Comparison of ENCODE assay signal across 8 mouse cellular contexts in genomic region chr15:79657837-79658530, GRCm38 (mm10). TPM values are rescaled to one million over a fixed set of nuclear protein-coding genes. Genes with fewer than 3 reads are reported as not detected.
A peak's percentile ranks its signal among the peaks of the same experiment; 100 is the strongest.
DNase-seq lines count a peak whose midpoint lies in the region; ATAC-seq and TF ChIP-seq lines count a peak whose summit lies in the region.

No protein-coding gene starts in this region.

- peak overlapping the region; percentile 71 for H3K4me3 ChIP-seq in brown adipose tissue, adult 24 weeks (ENCODE audit: insufficient read depth, low read depth, low read length)
- peak overlapping the region; percentile 81 for H3K4me3 ChIP-seq in heart, embryonic 15.5 days
- H3K4me3 ChIP-seq in liver, embryonic 14.5 days (ENCODE audit: insufficient read depth in 1 of 2, low read depth in 2 of 2, low read length in 2 of 2) = peak overlapping the region; percentile 75 to 90
- H3K4me3 ChIP-seq in neural tube, embryonic 11.5 days (ENCODE audit: low read depth, low read length) = peak overlapping the region; percentile 75
- peak overlapping the region; percentile 69 for H3K4me3 ChIP-seq in stomach, postnatal 0 days (ENCODE audit: low read depth, low read length)

- peak; percentile 91 for DNase-seq in CD4-positive, CD25-positive, alpha-beta regulatory T cell, adult 2 months (ENCODE audit: low read depth, low spot score)
- peak; percentile 64 for DNase-seq in fibroblast of lung, adult 2 months (ENCODE audit: low read depth)
- DNase-seq in kidney, postnatal 25 days = peak; percentile 88 to 96
- peak; percentile 89 to 91 (median 89) for DNase-seq in liver, embryonic 14.5 days (ENCODE audit: low read depth in 3 of 3, low spot score in 3 of 3)
- peak; percentile 87 for DNase-seq in neural tube, embryonic 11.5 days (ENCODE audit: low spot score)
- peak; percentile 89 for DNase-seq in stomach, postnatal 0 days (ENCODE audit: low spot score)

- peak overlapping the region; percentile 98 for H3K4me2 ChIP-seq in heart, embryonic 15.5 days
- peak overlapping the region; percentile 85 for H3K4me2 ChIP-seq in liver, embryonic 14.5 days (ENCODE audit: low read depth)
- peak overlapping the region; percentile 82 for H3K4me2 ChIP-seq in neural tube, embryonic 11.5 days (ENCODE audit: low read depth)
- H3K4me2 ChIP-seq in stomach, postnatal 0 days (replicated peaks; ENCODE audit: low read depth) = peak overlapping the region; percentile 87

- no peaks in the 10 kb centered on the region for H3K9me3 ChIP-seq in heart, embryonic 15.5 days (replicated peaks)
- no peaks in the 10 kb centered on the region for H3K9me3 ChIP-seq in liver, embryonic 14.5 days (ENCODE audit: control insufficient read depth, low read length)
- H3K9me3 ChIP-seq in neural tube, embryonic 11.5 days (ENCODE audit: control insufficient read depth, low read length) = no peaks in the 10 kb centered on the region
- H3K9me3 ChIP-seq in stomach, postnatal 0 days (ENCODE audit: control insufficient read depth, low read length) = no peaks in the 10 kb centered on the region

- 3% methylated on average over 16 of the region's 16 CpGs for WGBS in heart, embryonic 15.5 days
- 2% methylated on average over 16 of the region's 16 CpGs for WGBS in liver, embryonic 14.5 days (ENCODE audit: insufficient replicate concordance)
- 4% methylated on average over 16 of the region's 16 CpGs for WGBS in neural tube, embryonic 11.5 days
- 2% methylated on average over 16 of the region's 16 CpGs for WGBS in stomach, postnatal 0 days

- peak overlapping the region; percentile 98 for H3K27ac ChIP-seq in brown adipose tissue, adult 24 weeks (replicated peaks; ENCODE audit: low read depth, low read length)
- H3K27ac ChIP-seq in heart, embryonic 15.5 days = peak overlapping the region; percentile 93
- peak overlapping the region; percentile 84 for H3K27ac ChIP-seq in liver, embryonic 14.5 days
- H3K27ac ChIP-seq in neural tube, embryonic 11.5 days (ENCODE audit: low read depth, low read length) = peak overlapping the region; percentile 92
- H3K27ac ChIP-seq in stomach, postnatal 0 days (replicated peaks) = peak overlapping the region; percentile 96

- no peak for TF ChIP-seq EP300 in liver, embryonic 14.5 days (IDR thresholded peaks at IDR 0.05; ENCODE audit: low read depth)
- TF ChIP-seq EP300 in stomach, postnatal 0 days (optimal IDR thresholded peaks at IDR 0.05) = no peak

- no peak for ATAC-seq in heart, embryonic 15.5 days (replicated peaks; ENCODE audit: insufficient number of reproducible peaks, insufficient read depth, low FRiP score, low read depth)
- ATAC-seq in liver, embryonic 14.5 days (ENCODE audit: insufficient read depth) = peak; percentile 45
- peak; percentile 24; the same call in 1 of the 2 replicates for ATAC-seq in neural tube, embryonic 11.5 days (ENCODE audit: insufficient read depth, low FRiP score, low TSS enrichment)
- ATAC-seq in stomach, postnatal 0 days (ENCODE audit: low FRiP score, low TSS enrichment) = peak; percentile 22

- peak overlapping the region; percentile 60 for H3K9ac ChIP-seq in heart, embryonic 15.5 days
- peak overlapping the region; percentile 73 for H3K9ac ChIP-seq in liver, embryonic 14.5 days (replicated peaks)
- peak overlapping the region; percentile 82 for H3K9ac ChIP-seq in neural tube, embryonic 11.5 days (ENCODE audit: low read length)
- H3K9ac ChIP-seq in stomach, postnatal 0 days (ENCODE audit: low read length) = peak overlapping the region; percentile 78

- peak; percentile 87 for TF ChIP-seq CTCF in liver, embryonic 14.5 days (IDR thresholded peaks at IDR 0.05; ENCODE audit: low read depth)
- peak; percentile 77 for TF ChIP-seq CTCF in stomach, postnatal 0 days (IDR thresholded peaks at IDR 0.05; ENCODE audit: low read depth)

- no peaks in the 10 kb centered on the region for H3K27me3 ChIP-seq in heart, embryonic 15.5 days
- no peaks in the 10 kb centered on the region for H3K27me3 ChIP-seq in liver, embryonic 14.5 days (ENCODE audit: control insufficient read depth, insufficient read depth, low read length)
- H3K27me3 ChIP-seq in neural tube, embryonic 11.5 days (ENCODE audit: control insufficient read depth, insufficient read depth, low read length) = no peaks in the 10 kb centered on the region
- H3K27me3 ChIP-seq in stomach, postnatal 0 days (ENCODE audit: control insufficient read depth, insufficient read depth, low read length) = no peaks in the 10 kb centered on the region

- no peaks in the 10 kb centered on the region; the same call in 1 of the 2 replicates for H3K36me3 ChIP-seq in heart, embryonic 15.5 days
- H3K36me3 ChIP-seq in liver, embryonic 14.5 days (replicated peaks; ENCODE audit: control insufficient read depth, insufficient read depth, low read depth) = no peaks in the 10 kb centered on the region
- no peaks in the 10 kb centered on the region for H3K36me3 ChIP-seq in neural tube, embryonic 11.5 days (ENCODE audit: control insufficient read depth, insufficient read depth, low read length)
- no peaks in the 10 kb centered on the region for H3K36me3 ChIP-seq in stomach, postnatal 0 days (ENCODE audit: control insufficient read depth, insufficient read depth, low read length)

- no peaks in the 10 kb centered on the region for H3K4me1 ChIP-seq in brown adipose tissue, adult 24 weeks (ENCODE audit: control insufficient read depth, insufficient read depth, insufficient read length, low read length)
- H3K4me1 ChIP-seq in heart, embryonic 15.5 days (replicated peaks) = peaks cover 15% of the 10 kb centered on the region
- H3K4me1 ChIP-seq in liver, embryonic 14.5 days (replicated peaks; ENCODE audit: control insufficient read depth in 2 of 2, insufficient read depth in 2 of 2, low read length in 1 of 2) = peaks cover 3 to 11% of the 10 kb centered on the region in 2 experiments; a peak in 3 of 4 replicates
- H3K4me1 ChIP-seq in neural tube, embryonic 11.5 days (ENCODE audit: control insufficient read depth, insufficient read depth, low read length) = no peaks in the 10 kb centered on the region
- 0 out of 2 replicates have a peak, but pooled peaks cover 2% of the 10 kb centered on the region for H3K4me1 ChIP-seq in stomach, postnatal 0 days (replicated peaks; ENCODE audit: control insufficient read depth, insufficient read depth)

RNA-seq across cellular contexts. Expression of gene Fam227a, which starts 0.8 kb away (rescaled TPM):
- polyA plus RNA-seq in brown adipose tissue, adult 24 weeks (2012; ENCODE audit: insufficient read depth, insufficient read length, missing spikeins) = 0.32 and 0.58 TPM in 2 replicates
- polyA plus RNA-seq in heart, embryonic 15.5 days (2015; fragmentation: Nextera tagmentation; extraction: Ambion mirVana) = 0.39 and 0.81 TPM in 2 replicates
- polyA plus RNA-seq in liver, embryonic 14.5 days (2012; rRNA removed) = 0.26 and 0.35 TPM in 2 replicates
- 0.06 TPM in 1 of 2 replicates, not detected in the other for polyA plus RNA-seq in liver, embryonic 14.5 days (2014; fragmentation: Nextera tagmentation; extraction: Ambion mirVana)
- 3.5 and 4.0 TPM in 2 replicates for polyA plus RNA-seq in neural tube, embryonic 11.5 days (2014; fragmentation: Nextera tagmentation; extraction: Ambion mirVana)
- polyA plus RNA-seq in stomach, postnatal 0 days (2015; fragmentation: Nextera tagmentation; extraction: Ambion mirVana) = 0.29 and 0.41 TPM in 2 replicates

RNA-seq across cellular contexts. Expression of gene Cby1, which starts 1.0 kb away (rescaled TPM):
- 13.9 and 16.3 TPM in 2 replicates for polyA plus RNA-seq in brown adipose tissue, adult 24 weeks (2012; ENCODE audit: insufficient read depth, insufficient read length, missing spikeins)
- 51.0 and 52.5 TPM in 2 replicates for polyA plus RNA-seq in heart, embryonic 15.5 days (2015; fragmentation: Nextera tagmentation; extraction: Ambion mirVana)
- polyA plus RNA-seq in liver, embryonic 14.5 days (2012; rRNA removed) = 4.0 and 4.6 TPM in 2 replicates
- polyA plus RNA-seq in liver, embryonic 14.5 days (2014; fragmentation: Nextera tagmentation; extraction: Ambion mirVana) = 13.4 and 15.7 TPM in 2 replicates
- 65.5 and 70.8 TPM in 2 replicates for polyA plus RNA-seq in neural tube, embryonic 11.5 days (2014; fragmentation: Nextera tagmentation; extraction: Ambion mirVana)
- 30.2 and 31.2 TPM in 2 replicates for polyA plus RNA-seq in stomach, postnatal 0 days (2015; fragmentation: Nextera tagmentation; extraction: Ambion mirVana)

RNA-seq across cellular contexts. Expression of gene Tomm22, which starts 12.7 kb away (rescaled TPM):
- 185 and 193 TPM in 2 replicates for polyA plus RNA-seq in brown adipose tissue, adult 24 weeks (2012; ENCODE audit: insufficient read depth, insufficient read length, missing spikeins)
- polyA plus RNA-seq in heart, embryonic 15.5 days (2015; fragmentation: Nextera tagmentation; extraction: Ambion mirVana) = 218 and 234 TPM in 2 replicates
- polyA plus RNA-seq in liver, embryonic 14.5 days (2012; rRNA removed) = 51.1 and 58.4 TPM in 2 replicates
- polyA plus RNA-seq in liver, embryonic 14.5 days (2014; fragmentation: Nextera tagmentation; extraction: Ambion mirVana) = 142 and 148 TPM in 2 replicates
- 285 and 287 TPM in 2 replicates for polyA plus RNA-seq in neural tube, embryonic 11.5 days (2014; fragmentation: Nextera tagmentation; extraction: Ambion mirVana)
- 186 and 196 TPM in 2 replicates for polyA plus RNA-seq in stomach, postnatal 0 days (2015; fragmentation: Nextera tagmentation; extraction: Ambion mirVana)

RNA-seq across cellular contexts. Expression of gene Josd1, which starts 29.7 kb away (rescaled TPM):
- polyA plus RNA-seq in brown adipose tissue, adult 24 weeks (2012; ENCODE audit: insufficient read depth, insufficient read length, missing spikeins) = 25.5 and 29.5 TPM in 2 replicates
- 20.6 and 24.5 TPM in 2 replicates for polyA plus RNA-seq in heart, embryonic 15.5 days (2015; fragmentation: Nextera tagmentation; extraction: Ambion mirVana)
- 19.7 and 21.4 TPM in 2 replicates for polyA plus RNA-seq in liver, embryonic 14.5 days (2012; rRNA removed)
- polyA plus RNA-seq in liver, embryonic 14.5 days (2014; fragmentation: Nextera tagmentation; extraction: Ambion mirVana) = 13.0 and 13.2 TPM in 2 replicates
- 14.6 and 16.4 TPM in 2 replicates for polyA plus RNA-seq in neural tube, embryonic 11.5 days (2014; fragmentation: Nextera tagmentation; extraction: Ambion mirVana)
- 11.7 and 13.4 TPM in 2 replicates for polyA plus RNA-seq in stomach, postnatal 0 days (2015; fragmentation: Nextera tagmentation; extraction: Ambion mirVana)

RNA-seq across cellular contexts. Expression of gene Gtpbp1, which starts 32.7 kb away (rescaled TPM):
- 15.3 and 15.4 TPM in 2 replicates for polyA plus RNA-seq in brown adipose tissue, adult 24 weeks (2012; ENCODE audit: insufficient read depth, insufficient read length, missing spikeins)
- 23.7 and 30.0 TPM in 2 replicates for polyA plus RNA-seq in heart, embryonic 15.5 days (2015; fragmentation: Nextera tagmentation; extraction: Ambion mirVana)
- 23.5 and 23.7 TPM in 2 replicates for polyA plus RNA-seq in liver, embryonic 14.5 days (2012; rRNA removed)
- polyA plus RNA-seq in liver, embryonic 14.5 days (2014; fragmentation: Nextera tagmentation; extraction: Ambion mirVana) = 22.6 and 28.2 TPM in 2 replicates
- 39.7 and 42.5 TPM in 2 replicates for polyA plus RNA-seq in neural tube, embryonic 11.5 days (2014; fragmentation: Nextera tagmentation; extraction: Ambion mirVana)
- polyA plus RNA-seq in stomach, postnatal 0 days (2015; fragmentation: Nextera tagmentation; extraction: Ambion mirVana) = 13.3 and 17.1 TPM in 2 replicates
